Mouse (Mus musculus) lung, postnatal 0 days (tissue): ENCODE results near the gene Retnlb. TPM values are rescaled to one million over a fixed set of nuclear protein-coding genes. Genes with fewer than 3 reads are reported as not detected.

Experiments
- ATAC-seq: fragments of 200-750 bp; cut with Nextera tagmentation; 2 replicates; pipeline ENCODE4 v1.8.0; 2017; ENCODE audit warnings: moderate library complexity
- DNase-seq: peaks from one replicate; pipeline ENCODE4 v3.0.0-alpha.2; 2016; ENCODE audit warnings: low spot score
- H3K27ac ChIP-seq: fragments of 300-500 bp; sonication (generic); 2 replicates; pipeline ENCODE4 v1.5.1; 2014; ENCODE audit warnings: antibody characterized with exemption, mild to moderate bottlenecking, low read length, mixed read lengths
- H3K27me3 ChIP-seq: fragments of 300-500 bp; sonication (generic); replicated peaks from 2 replicates; pipeline ENCODE4 v1.6.1; 2014; ENCODE audit warnings: low read length, mixed read lengths; ENCODE audit not compliant: insufficient read depth
- H3K36me3 ChIP-seq: fragments of 300-500 bp; sonication (generic); 2 replicates; pipeline ENCODE4 v1.6.1; 2014; ENCODE audit warnings: low read length, mixed read lengths; ENCODE audit not compliant: insufficient read depth
- H3K4me1 ChIP-seq: fragments of 300-500 bp; sonication (generic); 2 replicates; pipeline ENCODE4 v1.6.1; 2014; ENCODE audit warnings: antibody characterized with exemption, low read depth, low read length, mixed read lengths; ENCODE audit not compliant: insufficient read depth
- H3K4me2 ChIP-seq: fragments of 300-500 bp; sonication (generic); replicated peaks from 2 replicates; pipeline ENCODE4 v1.6.1; 2014; ENCODE audit warnings: low read depth, mild to moderate bottlenecking, low read length, moderate library complexity, mixed read lengths
- H3K4me3 ChIP-seq: fragments of 300-500 bp; sonication (generic); 2 replicates; pipeline ENCODE4 v1.5.1; 2014; ENCODE audit warnings: low read depth, low read length
- H3K9ac ChIP-seq: fragments of 300-500 bp; sonication (generic); replicated peaks from 2 replicates; pipeline ENCODE4 v1.6.1; 2014; ENCODE audit warnings: low read depth, mild to moderate bottlenecking
- H3K9me3 ChIP-seq: fragments of 300-500 bp; sonication (generic); 2 replicates; pipeline ENCODE4 v1.6.1; 2016; ENCODE audit warnings: low read length, mixed read lengths
- CTCF ChIP-seq: IDR thresholded peaks from 2 replicates; pipeline ENCODE4 v1.5.1; 2016; ENCODE audit warnings: antibody characterized with exemption, mild to moderate bottlenecking
- EP300 ChIP-seq: IDR thresholded peaks from 2 replicates; pipeline ENCODE4 v1.6.1; 2016; ENCODE audit warnings: antibody characterized with exemption, mild to moderate bottlenecking, control low read depth
- WGBS: fragments of 180-500 bp; shearing (Covaris S2); extraction: QIAGEN DNeasy Blood & Tissue Kit; methylation state at CpG from one replicate; pipeline ENCODE4 v1.1.7; 2014; 5-methylcytosine and 5-hydroxymethylcytosine counted together
- polyA plus RNA-seq: library from polyadenylated mRNA; unstranded; fragments of >200 nt; fragmentation: Nextera tagmentation; extraction: Ambion mirVana; gene quantifications from 2 replicates; pipeline ENCODE4 v1.2.1, GENCODE M21; 2015

Gene Retnlb
- polyA plus RNA-seq, result 0.20 and 0.42 TPM in 2 replicates

DNA sequence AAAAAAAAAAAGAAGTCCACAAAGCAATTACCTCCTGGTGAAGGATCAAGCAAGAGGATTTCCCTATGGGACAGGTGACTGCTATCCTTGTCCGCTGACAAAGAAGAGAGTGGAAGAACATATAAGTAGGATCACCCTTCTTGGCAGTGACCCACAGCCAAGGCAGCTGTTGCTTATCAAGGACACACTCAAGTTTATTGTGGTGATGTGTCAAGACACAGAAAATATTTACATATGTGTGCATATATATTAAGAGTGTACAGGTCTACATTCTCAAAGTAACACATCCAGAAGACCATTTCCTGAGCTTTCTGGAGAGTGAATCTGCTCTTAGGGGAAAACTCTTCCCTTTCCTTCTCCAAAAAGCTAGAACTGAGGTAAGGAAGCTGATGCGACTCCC, at the start of gene Retnlb:
TSS of gene Retnlb (plus strand) at position 162 of the 400 bp plus-strand sequence.
- Histone ChIP-seq H3K27ac (no peak within 1 kb of the TSS), H3K27me3 (no peaks in the 10 kb centered on the region), H3K4me1 (no peaks in the 10 kb centered on the region), H3K9me3 (no peaks in the 10 kb centered on the region), H3K4me2 (no peak within 1 kb of the TSS), H3K4me3 (no peak within 1 kb of the TSS), H3K36me3 (no peaks in the 10 kb centered on the region), H3K9ac (no peak within 1 kb of the TSS)
- WGBS, result 74% methylated on average over 2 of the region's 2 CpGs
- DNase-seq (no peak), ATAC-seq (no peak)
- TF ChIP-seq EP300, result no peak

DNA sequence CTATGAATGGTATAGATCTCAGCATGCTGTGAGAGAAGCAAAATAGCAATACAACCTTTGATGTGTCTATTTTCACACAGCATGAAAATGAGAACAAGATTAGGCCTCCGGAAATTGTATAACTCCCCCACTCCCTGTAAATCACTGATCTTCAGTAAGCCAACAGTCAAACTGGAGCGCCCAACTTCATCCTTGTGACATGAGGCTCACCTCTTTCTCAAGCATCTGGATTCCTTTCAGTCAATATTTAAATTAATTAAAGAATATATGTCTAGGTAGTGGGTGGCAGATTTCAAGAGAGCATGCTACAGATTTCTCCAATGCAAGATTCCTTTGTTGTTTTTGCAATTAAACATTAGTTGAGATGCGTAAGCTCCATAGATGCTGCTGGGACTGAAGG, 47.5 kb upstream of the Retnlb start:
- no peaks in the 10 kb centered on the region for H3K9me3 ChIP-seq
- H3K27me3 ChIP-seq, result no peaks in the 10 kb centered on the region
- DNase-seq (no peak), ATAC-seq (no peak)
- H3K4me2 ChIP-seq, result no peak overlapping the region
- TF ChIP-seq EP300 (no peak), CTCF (no peak)
- WGBS, result 95% methylated on average over 3 of the region's 3 CpGs
- no peaks in the 10 kb centered on the region for H3K36me3 ChIP-seq
- no peak overlapping the region for H3K27ac ChIP-seq
- no peaks in the 10 kb centered on the region for H3K4me1 ChIP-seq
- no peak overlapping the region for H3K9ac ChIP-seq
- no peak overlapping the region for H3K4me3 ChIP-seq

DNA sequence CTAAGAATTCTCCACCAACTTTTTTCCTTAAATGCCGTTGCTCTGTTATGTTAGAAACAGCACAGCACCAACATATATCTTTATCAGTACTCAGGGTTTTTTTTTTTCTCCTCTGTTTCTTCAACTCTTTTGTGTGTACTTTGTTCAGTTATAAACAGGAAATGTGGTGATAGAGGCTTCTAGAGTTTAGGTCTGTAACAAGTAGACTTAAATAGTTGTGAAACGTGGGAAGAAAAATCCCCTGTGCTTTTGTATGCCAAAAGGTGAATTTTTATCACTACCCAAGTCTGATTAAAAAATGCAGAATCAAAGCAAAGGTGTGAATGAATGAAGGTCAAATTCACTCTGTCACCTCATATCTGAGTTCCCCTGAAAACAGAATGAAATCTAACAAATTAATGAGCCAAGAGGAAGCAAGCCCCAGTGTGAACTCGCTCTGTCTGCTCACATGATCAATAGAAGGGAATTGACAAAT, 44.6 kb upstream of the Retnlb start, which contains the start of gene Trat1:
TSS of gene Trat1 (minus strand) at position 51 of the 475 bp plus-strand sequence.
- TF ChIP-seq EP300 (no peak), CTCF (no peak)
- ATAC-seq (no peak), DNase-seq (no peak)
- Histone ChIP-seq H3K4me3 (no peak within 1 kb of the TSS), H3K27me3 (no peaks in the 10 kb centered on the region), H3K4me2 (no peak within 1 kb of the TSS), H3K27ac (no peak within 1 kb of the TSS), H3K9me3 (no peaks in the 10 kb centered on the region), H3K36me3 (no peaks in the 10 kb centered on the region), H3K4me1 (no peaks in the 10 kb centered on the region), H3K9ac (no peak within 1 kb of the TSS)
- 57% methylated on average over 3 of the region's 3 CpGs for WGBS

DNA sequence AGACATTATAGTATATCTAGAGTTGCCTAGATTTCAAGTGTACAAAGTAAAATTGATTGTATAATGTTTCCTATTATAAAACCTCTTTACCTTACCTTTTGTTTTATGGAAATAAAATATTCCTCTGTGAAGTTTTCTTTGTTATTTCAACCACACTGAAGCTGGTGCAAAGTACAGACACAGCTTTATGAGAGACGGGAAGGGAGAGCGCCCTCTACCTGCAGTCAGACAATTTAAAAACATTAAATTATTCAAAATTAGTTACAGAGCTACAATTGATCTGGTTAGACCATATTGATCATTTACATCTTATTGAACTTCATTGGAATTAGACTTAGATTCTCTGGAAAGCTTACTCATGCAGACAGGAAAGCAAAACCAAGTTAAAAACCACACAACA, 39.4 kb upstream of the Retnlb start:
- no peak for TF ChIP-seq EP300
- TF ChIP-seq CTCF, result peak; percentile 28; the same call in 1 of the 2 replicates
- ATAC-seq (no peak), DNase-seq (no peak)
- Histone ChIP-seq H3K9me3 (no peaks in the 10 kb centered on the region), H3K4me2 (no peak overlapping the region), H3K27me3 (no peaks in the 10 kb centered on the region), H3K4me3 (no peak overlapping the region), H3K9ac (no peak overlapping the region), H3K36me3 (no peaks in the 10 kb centered on the region), H3K4me1 (no peaks in the 10 kb centered on the region), H3K27ac (no peak overlapping the region)
- 58% methylated on average over 2 of the region's 2 CpGs for WGBS

DNA sequence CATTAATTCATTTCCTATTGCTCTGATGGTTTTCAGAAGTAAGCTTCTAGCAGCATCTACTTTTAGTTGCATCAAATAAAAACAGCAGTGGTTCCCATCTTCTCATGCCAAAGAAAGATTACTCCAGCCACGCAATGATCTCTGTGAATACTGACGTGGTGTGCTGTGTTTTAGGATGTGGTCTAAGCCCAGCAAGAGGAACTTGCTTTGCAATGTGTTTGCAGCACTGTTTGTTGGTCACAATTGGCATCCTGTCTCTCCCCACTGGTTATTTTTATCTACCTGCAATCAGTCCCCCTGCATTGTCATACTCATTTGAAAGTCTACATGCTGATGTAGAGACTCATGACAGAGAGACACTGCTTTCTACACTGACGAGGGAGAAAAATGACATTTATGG, 30.4 kb upstream of the Retnlb start:
- ATAC-seq (no peak), DNase-seq (no peak)
- no peak overlapping the region for H3K27ac ChIP-seq
- no peak for TF ChIP-seq CTCF
- TF ChIP-seq EP300, result no peak
- H3K9me3 ChIP-seq, result no peaks in the 10 kb centered on the region
- 54% methylated on average over 3 of the region's 3 CpGs for WGBS
- H3K27me3 ChIP-seq, result no peaks in the 10 kb centered on the region
- no peak overlapping the region for H3K4me3 ChIP-seq
- H3K4me2 ChIP-seq, result no peak overlapping the region
- H3K36me3 ChIP-seq, result no peaks in the 10 kb centered on the region
- H3K4me1 ChIP-seq, result no peaks in the 10 kb centered on the region
- H3K9ac ChIP-seq, result no peak overlapping the region

DNA sequence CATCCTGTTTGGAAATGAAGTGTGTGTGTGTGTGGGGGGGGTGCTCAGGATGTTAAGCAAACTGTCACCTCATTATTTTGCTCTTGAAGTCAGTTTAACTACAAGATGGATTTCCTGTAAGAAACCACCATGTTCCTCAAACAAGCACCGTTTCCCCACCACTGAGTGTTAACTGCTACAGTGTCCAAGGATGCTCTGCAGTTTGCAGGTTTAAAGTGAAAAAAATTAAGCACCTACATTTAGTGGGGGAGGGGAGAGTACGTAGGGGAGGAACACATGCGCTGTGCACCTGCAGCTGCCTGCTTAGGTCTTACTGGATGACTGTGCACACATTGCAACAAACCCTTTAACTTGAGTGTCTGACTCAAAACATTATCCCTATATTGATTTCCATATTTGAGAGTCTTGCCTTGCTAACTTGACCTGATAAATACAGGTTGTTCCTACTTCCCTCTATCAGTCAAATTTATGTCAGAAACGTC, 27.9 kb upstream of the Retnlb start:
- H3K9me3 ChIP-seq, result no peaks in the 10 kb centered on the region
- DNase-seq (peak; percentile 33), ATAC-seq (0 out of 2 replicates have a peak, but pooled peaks have one; percentile 26)
- no peaks in the 10 kb centered on the region for H3K4me1 ChIP-seq
- no peaks in the 10 kb centered on the region for H3K36me3 ChIP-seq
- no peak overlapping the region for H3K27ac ChIP-seq
- no peaks in the 10 kb centered on the region for H3K27me3 ChIP-seq
- H3K9ac ChIP-seq, result no peak overlapping the region
- H3K4me2 ChIP-seq, result no peak overlapping the region
- 30% methylated on average over 4 of the region's 4 CpGs for WGBS
- H3K4me3 ChIP-seq, result no peak overlapping the region
- no peak for TF ChIP-seq CTCF
- no peak for TF ChIP-seq EP300

DNA sequence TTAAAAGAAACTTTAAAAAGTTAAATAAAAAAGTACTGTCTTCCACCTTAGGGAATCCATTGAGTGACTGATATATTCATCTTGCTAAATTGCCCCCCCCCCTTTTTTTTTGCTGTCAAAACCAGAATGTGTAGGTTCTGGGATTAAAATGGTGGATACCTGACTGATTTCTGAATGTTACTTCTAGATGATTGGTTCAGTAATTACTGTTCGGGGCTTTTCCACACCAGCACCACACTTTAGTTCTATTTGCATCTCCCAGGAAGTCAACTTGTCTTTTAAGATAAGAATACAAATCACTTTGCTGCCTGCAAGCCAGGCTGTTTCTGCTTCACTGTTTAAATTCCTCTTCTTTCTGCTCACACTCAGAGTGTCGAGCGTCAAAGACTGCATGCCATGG, 18.4 kb upstream of the Retnlb start:
- DNase-seq (no peak), ATAC-seq (no peak)
- Histone ChIP-seq H3K4me2 (no peak overlapping the region), H3K4me3 (no peak overlapping the region), H3K4me1 (no peaks in the 10 kb centered on the region), H3K27ac (no peak overlapping the region), H3K36me3 (no peaks in the 10 kb centered on the region), H3K27me3 (no peaks in the 10 kb centered on the region), H3K9me3 (no peaks in the 10 kb centered on the region), H3K9ac (no peak overlapping the region)
- 40% methylated on average over 3 of the region's 3 CpGs for WGBS
- no peak for TF ChIP-seq EP300
- no peak for TF ChIP-seq CTCF
